Mouse (Mus musculus) right cerebral cortex, postnatal 14 days (tissue): ENCODE measurements around the gene Mtmr12.

Experiments
- DNase-seq: peaks from one replicate; pipeline ENCODE4 v3.0.0; 2022

The Mtmr12 gene

GRCm38 (mm10) chr15:12322676-12323402 is 118.0 kb downstream of the Mtmr12 start:
- DNase-seq: no peak
